Mouse (Mus musculus) left cerebral cortex, adult 11 months (tissue): ENCODE results near the gene Daam1.

ENCODE experiments used
- DNase-seq: peaks from one replicate; pipeline ENCODE4 v3.0.0; 2022; ENCODE audit warnings: low spot score

Daam1 gene

GRCm38 (mm10) chr12:71932433-71933386 is 101.8 kb downstream of the Daam1 start:
- no peak for DNase-seq

GRCm38 (mm10) chr12:71933989-71934645 is 103.2 kb downstream of the Daam1 start:
- no peak for DNase-seq

- DNase-seq: no peak
Observed at GRCm38 (mm10) chr12:71936636-71937035, 105.8 kb downstream of the Daam1 start.

GRCm38 (mm10) chr12:71938513-71938912 is 107.6 kb downstream of the Daam1 start:
- no peak for DNase-seq

GRCm38 (mm10) chr12:71941290-71941689 is 110.4 kb downstream of the Daam1 start:
- no peak for DNase-seq

GRCm38 (mm10) chr12:71943112-71943511 is 112.2 kb downstream of the Daam1 start:
- no peak for DNase-seq

- no peak for DNase-seq
Observed at GRCm38 (mm10) chr12:71943646-71944045, 112.8 kb downstream of the Daam1 start.

GRCm38 (mm10) chr12:71945844-71946243 is 115.0 kb downstream of the Daam1 start:
- no peak for DNase-seq

GRCm38 (mm10) chr12:71946448-71946847 is 115.6 kb downstream of the Daam1 start:
- no peak for DNase-seq

GRCm38 (mm10) chr12:71948972-71949371 is 118.1 kb downstream of the Daam1 start:
- DNase-seq: no peak

- DNase-seq: no peak
Observed at GRCm38 (mm10) chr12:71949606-71950005, 118.7 kb downstream of the Daam1 start.

- no peak for DNase-seq
Observed at GRCm38 (mm10) chr12:71950095-71950877, 119.4 kb downstream of the Daam1 start.

- peak; percentile 35 for DNase-seq
Observed at GRCm38 (mm10) chr12:71954180-71954935, 123.5 kb downstream of the Daam1 start.

- no peak for DNase-seq
Observed at GRCm38 (mm10) chr12:71956980-71957379, 126.1 kb downstream of the Daam1 start.

- DNase-seq: no peak
Observed at GRCm38 (mm10) chr12:71957496-71957895, 126.6 kb downstream of the Daam1 start.

GRCm38 (mm10) chr12:71959351-71959991 is 128.6 kb downstream of the Daam1 start:
- no peak for DNase-seq

GRCm38 (mm10) chr12:71961671-71962070 is 130.8 kb downstream of the Daam1 start:
- DNase-seq: no peak

- DNase-seq: no peak
Observed at GRCm38 (mm10) chr12:71962616-71963015, 131.7 kb downstream of the Daam1 start.

GRCm38 (mm10) chr12:71968592-71968991 is 137.7 kb downstream of the Daam1 start:
- DNase-seq: no peak

GRCm38 (mm10) chr12:71969022-71969421 is 138.1 kb downstream of the Daam1 start:
- DNase-seq: no peak

- DNase-seq: no peak
Observed at GRCm38 (mm10) chr12:71969439-71969838, 138.6 kb downstream of the Daam1 start.
